In genomic region chr14:29707561-29708335, GRCm38 (mm10) we compare ENCODE assay signal across 16 mouse cellular contexts. TPM values are rescaled to one million over a fixed set of nuclear protein-coding genes. Genes with fewer than 3 reads are reported as not detected.
DNase-seq lines count a peak whose midpoint lies in the region; ATAC-seq and TF ChIP-seq lines count a peak whose summit lies in the region.
"Had no signal": no experiment of that assay in that cellular context is flagged by ENCODE, and none has a peak within 500 bp of the region (broad histone marks: within the 10 kb centered on the region; RNA-seq: fewer than 3 reads in every experiment).

No protein-coding gene starts in this region.

- H3K9me3 ChIP-seq in kidney, postnatal 0 days (replicated peaks; ENCODE audit: low read length): no peaks in the 10 kb centered on the region
- H3K9me3 ChIP-seq in forebrain, postnatal 0 days (ENCODE audit: low read length): no peaks in the 10 kb centered on the region
- no peaks in the 10 kb centered on the region for H3K9me3 ChIP-seq in neural tube, embryonic 12.5 days
- no peaks in the 10 kb centered on the region for H3K9me3 ChIP-seq in liver, embryonic 12.5 days (replicated peaks)
- H3K9me3 ChIP-seq: embryonic facial prominence, embryonic 15.5 days; limb, embryonic 10.5 days had no signal

- H3K27ac ChIP-seq in kidney, postnatal 0 days: no peak overlapping the region
- H3K27ac ChIP-seq in forebrain, postnatal 0 days (ENCODE audit: low read depth, low read length): no peak overlapping the region
- no peak overlapping the region for H3K27ac ChIP-seq in neural tube, embryonic 12.5 days
- no peak overlapping the region for H3K27ac ChIP-seq in liver, embryonic 12.5 days
- H3K27ac ChIP-seq: embryonic facial prominence, embryonic 15.5 days; limb, embryonic 10.5 days had no signal

- no peak for TF ChIP-seq CTCF in kidney, postnatal 0 days (IDR thresholded peaks at IDR 0.05; ENCODE audit: low read depth)
- peak; percentile 12; the same call in 1 of the 2 replicates for TF ChIP-seq CTCF in forebrain, postnatal 0 days (IDR thresholded peaks at IDR 0.05; ENCODE audit: low read depth)

- H3K4me1 ChIP-seq in kidney, postnatal 0 days (replicated peaks; ENCODE audit: insufficient read depth, low read length): no peaks in the 10 kb centered on the region
- no peaks in the 10 kb centered on the region for H3K4me1 ChIP-seq in forebrain, postnatal 0 days (ENCODE audit: insufficient read depth)
- H3K4me1 ChIP-seq in neural tube, embryonic 12.5 days: peaks cover 3% of the 10 kb centered on the region; the same call in 1 of the 2 replicates
- no peaks in the 10 kb centered on the region for H3K4me1 ChIP-seq in liver, embryonic 12.5 days
- H3K4me1 ChIP-seq: embryonic facial prominence, embryonic 15.5 days had no signal

- H3K4me3 ChIP-seq in kidney, postnatal 0 days (replicated peaks; ENCODE audit: low read depth, low read length): no peak overlapping the region
- H3K4me3 ChIP-seq in forebrain, postnatal 0 days (ENCODE audit: low read depth, low read length): no peak overlapping the region
- H3K4me3 ChIP-seq in neural tube, embryonic 12.5 days: no peak overlapping the region
- H3K4me3 ChIP-seq in liver, embryonic 12.5 days: no peak overlapping the region
- H3K4me3 ChIP-seq: embryonic facial prominence, embryonic 15.5 days; limb, embryonic 10.5 days; myocyte had no signal

- no peak overlapping the region for H3K9ac ChIP-seq in kidney, postnatal 0 days (ENCODE audit: low read depth, low read length)
- no peak overlapping the region for H3K9ac ChIP-seq in forebrain, postnatal 0 days
- no peak overlapping the region for H3K9ac ChIP-seq in neural tube, embryonic 12.5 days
- H3K9ac ChIP-seq in liver, embryonic 12.5 days: no peak overlapping the region
- H3K9ac ChIP-seq: embryonic facial prominence, embryonic 15.5 days had no signal

- peak; percentile 18 for DNase-seq in cerebellum, adult 9-11 months
- DNase-seq in cerebellum, adult 11 months: no peak
- DNase-seq in kidney, postnatal 0 days (ENCODE audit: low spot score): no peak
- DNase-seq in kidney, adult 9 months: no peak
- DNase-seq in forebrain, postnatal 0 days: no peak
- DNase-seq in spleen, postnatal 10 days (ENCODE audit: low spot score in 2 of 2): no peak
- DNase-seq: adrenal gland, postnatal 36 days; heart, postnatal 36 days; kidney, adult 2 months; lung, postnatal 4 days; right cerebral cortex, postnatal 14 days had no signal

- no peak for ATAC-seq in kidney, postnatal 0 days (replicated peaks; ENCODE audit: low FRiP score, low read depth)
- peak; percentile 63 for ATAC-seq in forebrain, postnatal 0 days
- ATAC-seq in neural tube, embryonic 12.5 days (ENCODE audit: low FRiP score, low read depth): peak; percentile 79
- no peak for ATAC-seq in liver, embryonic 12.5 days

- no peaks in the 10 kb centered on the region for H3K27me3 ChIP-seq in kidney, postnatal 0 days (ENCODE audit: insufficient read depth, low read length)
- no peaks in the 10 kb centered on the region for H3K27me3 ChIP-seq in forebrain, postnatal 0 days (ENCODE audit: insufficient read depth, low read length)
- H3K27me3 ChIP-seq in neural tube, embryonic 12.5 days (replicated peaks): peaks cover 4% of the 10 kb centered on the region; the same call in 1 of the 2 replicates
- peaks cover 5% of the 10 kb centered on the region; the same call in 1 of the 2 replicates for H3K27me3 ChIP-seq in liver, embryonic 12.5 days (replicated peaks)

- H3K4me2 ChIP-seq in kidney, postnatal 0 days (ENCODE audit: low read length): 0 out of 2 replicates have a peak overlapping the region, but pooled peaks have one; percentile 5
- peak overlapping the region; percentile 23 for H3K4me2 ChIP-seq in forebrain, postnatal 0 days (ENCODE audit: low read depth)
- no peak overlapping the region for H3K4me2 ChIP-seq in neural tube, embryonic 12.5 days (replicated peaks)
- no peak overlapping the region for H3K4me2 ChIP-seq in liver, embryonic 12.5 days
- H3K4me2 ChIP-seq: embryonic facial prominence, embryonic 15.5 days had no signal

- 30% methylated on average over 18 of the region's 18 CpGs for WGBS in kidney, postnatal 0 days
- WGBS in forebrain, postnatal 0 days: 36% methylated on average over 18 of the region's 18 CpGs
- 42% methylated on average over 18 of the region's 18 CpGs for WGBS in neural tube, embryonic 12.5 days
- 41% methylated on average over 18 of the region's 18 CpGs for WGBS in liver, embryonic 12.5 days (ENCODE audit: insufficient replicate concordance)

- no peaks in the 10 kb centered on the region for H3K36me3 ChIP-seq in kidney, postnatal 0 days (ENCODE audit: insufficient read depth, low read length)
- H3K36me3 ChIP-seq in forebrain, postnatal 0 days (ENCODE audit: insufficient read depth): no peaks in the 10 kb centered on the region
- no peaks in the 10 kb centered on the region for H3K36me3 ChIP-seq in neural tube, embryonic 12.5 days
- H3K36me3 ChIP-seq in liver, embryonic 12.5 days: no peaks in the 10 kb centered on the region
- H3K36me3 ChIP-seq: embryonic facial prominence, embryonic 15.5 days; limb, embryonic 10.5 days had no signal

RNA-seq across cellular contexts. Expression of gene Cacna2d3, which starts 13.9 kb away (rescaled TPM):
- 1.8 and 2.1 TPM in 2 replicates for polyA plus RNA-seq in kidney, postnatal 0 days (2015; fragmentation: Nextera tagmentation; extraction: Ambion mirVana)
- 28.1 and 34.8 TPM in 2 replicates for total RNA-seq in forebrain, postnatal 0 days (2014; rRNA removed)
- polyA plus RNA-seq in forebrain, postnatal 0 days (2015; fragmentation: Nextera tagmentation; extraction: Ambion mirVana): 26.3 and 37.7 TPM in 2 replicates
- 34.6 and 36.9 TPM in 2 replicates for polyA plus RNA-seq in neural tube, embryonic 12.5 days (2016; fragmentation: Nextera tagmentation; extraction: Ambion mirVana)
- polyA plus RNA-seq in liver, embryonic 12.5 days (2016; fragmentation: Nextera tagmentation; extraction: Ambion mirVana): 0.39 and 0.48 TPM in 2 replicates

Comparison
In these comparisons a context has a peak if more than half of its experiments do, and no peak if none do; other contexts are left out.
1. ATAC-seq: peak in forebrain, postnatal 0 days (single experiment) and neural tube, embryonic 12.5 days (single experiment); none in kidney, postnatal 0 days (single experiment) and liver, embryonic 12.5 days (single experiment).
2. H3K4me2 ChIP-seq: peak in kidney, postnatal 0 days (single experiment) and forebrain, postnatal 0 days (single experiment); none in neural tube, embryonic 12.5 days (single experiment) and liver, embryonic 12.5 days (single experiment).